In the genomic region with DNA sequence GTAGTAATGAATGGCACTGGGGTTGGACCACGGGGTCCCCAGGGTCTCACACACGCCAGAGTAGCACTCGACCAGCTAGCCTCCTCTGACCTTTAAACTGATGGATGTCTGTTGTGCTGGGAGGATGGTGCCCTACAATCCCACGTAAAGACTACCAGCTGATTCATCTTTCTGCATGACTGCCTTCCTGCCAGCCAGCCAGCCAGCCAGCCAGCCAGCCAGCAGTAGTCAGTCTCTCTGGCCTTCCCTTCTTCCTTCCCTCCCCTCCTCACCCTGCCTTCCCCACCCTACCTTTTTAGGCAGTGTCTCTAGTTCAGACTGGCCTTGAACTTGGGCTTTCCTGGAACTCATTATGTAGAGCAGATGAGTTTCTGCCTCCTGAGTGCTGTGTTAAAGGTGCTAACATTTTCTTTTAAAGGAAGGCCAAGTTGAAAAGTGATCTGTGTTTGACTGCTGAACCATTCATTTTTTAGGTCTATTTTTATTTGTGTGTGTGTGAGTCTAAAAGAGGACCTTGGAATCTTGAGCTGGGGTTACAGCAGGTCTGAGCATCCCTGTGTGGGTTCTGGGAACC, we compare ENCODE assay signal across 20 mouse cellular contexts. TPM values are rescaled to one million over a fixed set of nuclear protein-coding genes. Genes with fewer than 3 reads are reported as not detected.
A peak's percentile ranks its signal among the peaks of the same experiment; 100 is the strongest.
DNase-seq lines count a peak whose midpoint lies in the region; ATAC-seq and TF ChIP-seq lines count a peak whose summit lies in the region.
"Had no signal": no experiment of that assay in that cellular context is flagged by ENCODE, and none has a peak within 500 bp of the region (broad histone marks: within the 10 kb centered on the region; RNA-seq: fewer than 3 reads in every experiment).

No protein-coding gene starts in this region.

- no peak for TF ChIP-seq POLR2A in kidney, adult 2 months (IDR thresholded peaks at IDR 0.05; ENCODE audit: low read depth, low read length)

- peak; percentile 23 for DNase-seq in cerebellum, adult 9-10 months
- DNase-seq in retina, postnatal 1 day, result peak; percentile 18
- no peak for DNase-seq in retina, embryonic 14.5 days (ENCODE audit: low spot score)
- peak; percentile 75 for DNase-seq in kidney, adult 2 months
- peak; percentile 25 for DNase-seq in naive thymus-derived CD4-positive, alpha-beta T cell, adult 2 months (ENCODE audit: low read depth)
- no peak for DNase-seq in liver
- DNase-seq in embryonic facial prominence, embryonic 10.5 days (ENCODE audit: low spot score), result no peak
- DNase-seq: forebrain, postnatal 0 days; liver, postnatal 0 days; right cerebral cortex, adult 18-20 months; thymus, adult 18-20 months had no signal

- H3K36me3 ChIP-seq in kidney, adult 2 months (ENCODE audit: control insufficient read depth, insufficient read depth, low read length), result no peaks in the 10 kb centered on the region
- H3K36me3 ChIP-seq in embryonic facial prominence, embryonic 10.5 days (replicated peaks), result peaks cover 25% of the 10 kb centered on the region
- H3K36me3 ChIP-seq: hindbrain, embryonic 13.5 days; neural tube, embryonic 13.5 days had no signal

- H3K4me3 ChIP-seq in kidney, adult 2 months (ENCODE audit: insufficient read depth, low read depth, low read length), result no peak overlapping the region
- no peak overlapping the region for H3K4me3 ChIP-seq in embryonic facial prominence, embryonic 10.5 days
- H3K4me3 ChIP-seq: erythroblast, embryonic 14.5 days; hindbrain, embryonic 13.5 days; limb, embryonic 13.5 days; neural tube, embryonic 13.5 days had no signal

- no peak overlapping the region for H3K27ac ChIP-seq in kidney, adult 2 months (ENCODE audit: insufficient read depth, low read depth, low read length)
- no peak overlapping the region for H3K27ac ChIP-seq in embryonic facial prominence, embryonic 10.5 days (replicated peaks)
- H3K27ac ChIP-seq: hindbrain, embryonic 13.5 days; neural tube, embryonic 13.5 days had no signal

- TF ChIP-seq CTCF in kidney, adult 2 months (conservative IDR thresholded peaks at IDR 0.05; ENCODE audit: insufficient read depth, insufficient read length, low read depth, low read length), result no peak

- WGBS in kidney, adult 2 months, result 38% methylated on average over 4 of the region's 4 CpGs
- 74% methylated on average over 4 of the region's 4 CpGs for WGBS in embryonic facial prominence, embryonic 10.5 days

- no peaks in the 10 kb centered on the region for H3K9me3 ChIP-seq in embryonic facial prominence, embryonic 10.5 days
- H3K9me3 ChIP-seq: hindbrain, embryonic 13.5 days; limb, embryonic 13.5 days; neural tube, embryonic 13.5 days had no signal

- H3K27me3 ChIP-seq in kidney, adult 2 months (replicated peaks; ENCODE audit: control insufficient read depth, insufficient read depth, low read length), result no peaks in the 10 kb centered on the region
- no peaks in the 10 kb centered on the region for H3K27me3 ChIP-seq in embryonic facial prominence, embryonic 10.5 days (replicated peaks; ENCODE audit: low read depth, poor library complexity, severe bottlenecking)
- H3K27me3 ChIP-seq: hindbrain, embryonic 13.5 days; limb, embryonic 13.5 days; neural tube, embryonic 13.5 days; Patski had no signal

- peaks cover 9% of the 10 kb centered on the region for H3K4me1 ChIP-seq in kidney, adult 2 months (ENCODE audit: control insufficient read depth, insufficient read depth, low read length)
- H3K4me1 ChIP-seq in embryonic facial prominence, embryonic 10.5 days, result peaks cover 38% of the 10 kb centered on the region

- no peak for ATAC-seq in cerebellum, adult (ENCODE audit: insufficient number of reproducible peaks, low FRiP score, low TSS enrichment)
- ATAC-seq: forebrain, postnatal 0 days; liver, postnatal 0 days; Patski had no signal

RNA-seq across cellular contexts. Expression of a gene that starts 7.5 kb away (rescaled TPM):
- polyA plus RNA-seq in kidney, adult 2 months (2012; rRNA removed), result 0.10 and 0.27 TPM in 2 replicates
- 4.6 and 4.8 TPM in 2 replicates for polyA plus RNA-seq in embryonic facial prominence, embryonic 10.5 days (2016; fragmentation: Nextera tagmentation; extraction: Ambion mirVana)

RNA-seq across cellular contexts. Expression of a gene that starts 29.7 kb away (rescaled TPM):
- polyA plus RNA-seq in kidney, adult 2 months (2012; rRNA removed), result not detected in 2 replicates
- not detected in 2 replicates for polyA plus RNA-seq in embryonic facial prominence, embryonic 10.5 days (2016; fragmentation: Nextera tagmentation; extraction: Ambion mirVana)
- polyA plus RNA-seq: erythroblast, embryonic 14.5 days; forebrain, postnatal 0 days; heart, postnatal 0 days; hindbrain, embryonic 13.5 days; large intestine, adult 2 months; limb, embryonic 13.5 days; liver, postnatal 0 days; midbrain, postnatal 0 days; neural tube, embryonic 13.5 days; Patski had no signal

RNA-seq across cellular contexts. Expression of a gene that starts 36.7 kb away (rescaled TPM):
- polyA plus RNA-seq in kidney, adult 2 months (2012; rRNA removed), result 1.8 and 4.0 TPM in 2 replicates
- polyA plus RNA-seq in embryonic facial prominence, embryonic 10.5 days (2016; fragmentation: Nextera tagmentation; extraction: Ambion mirVana), result 0.36 TPM in 1 of 2 replicates, not detected in the other
- polyA plus RNA-seq: erythroblast, embryonic 14.5 days; forebrain, postnatal 0 days; heart, postnatal 0 days; hindbrain, embryonic 13.5 days; liver, postnatal 0 days; midbrain, postnatal 0 days had no signal

RNA-seq across cellular contexts. Expression of a gene that starts 46.4 kb away (rescaled TPM):
- polyA plus RNA-seq in kidney, adult 2 months (2012; rRNA removed), result 1.8 and 5.4 TPM in 2 replicates
- not detected in 2 replicates for polyA plus RNA-seq in embryonic facial prominence, embryonic 10.5 days (2016; fragmentation: Nextera tagmentation; extraction: Ambion mirVana)
- polyA plus RNA-seq: erythroblast, embryonic 14.5 days; forebrain, postnatal 0 days; heart, postnatal 0 days; hindbrain, embryonic 13.5 days; limb, embryonic 13.5 days; liver, postnatal 0 days; midbrain, postnatal 0 days; neural tube, embryonic 13.5 days; Patski had no signal

RNA-seq across cellular contexts. Expression of a gene that starts 51.7 kb away (rescaled TPM):
- not detected in 2 replicates for polyA plus RNA-seq in kidney, adult 2 months (2012; rRNA removed)
- polyA plus RNA-seq in embryonic facial prominence, embryonic 10.5 days (2016; fragmentation: Nextera tagmentation; extraction: Ambion mirVana), result not detected in 2 replicates
- polyA plus RNA-seq: erythroblast, embryonic 14.5 days; forebrain, postnatal 0 days; heart, postnatal 0 days; hindbrain, embryonic 13.5 days; large intestine, adult 2 months; limb, embryonic 13.5 days; liver, postnatal 0 days; midbrain, postnatal 0 days; neural tube, embryonic 13.5 days; Patski had no signal

Comparison
In these comparisons a context has a peak if more than half of its experiments do, and no peak if none do; other contexts are left out.
1. DNase-seq: peak in cerebellum, adult 9-10 months (single experiment), retina, postnatal 1 day (single experiment), kidney, adult 2 months (single experiment) and naive thymus-derived CD4-positive, alpha-beta T cell, adult 2 months (single experiment); none in retina, embryonic 14.5 days (single experiment), liver (single experiment) and embryonic facial prominence, embryonic 10.5 days (single experiment).